Comparison of ENCODE assay signal across 7 mouse cellular contexts in the genomic region with DNA sequence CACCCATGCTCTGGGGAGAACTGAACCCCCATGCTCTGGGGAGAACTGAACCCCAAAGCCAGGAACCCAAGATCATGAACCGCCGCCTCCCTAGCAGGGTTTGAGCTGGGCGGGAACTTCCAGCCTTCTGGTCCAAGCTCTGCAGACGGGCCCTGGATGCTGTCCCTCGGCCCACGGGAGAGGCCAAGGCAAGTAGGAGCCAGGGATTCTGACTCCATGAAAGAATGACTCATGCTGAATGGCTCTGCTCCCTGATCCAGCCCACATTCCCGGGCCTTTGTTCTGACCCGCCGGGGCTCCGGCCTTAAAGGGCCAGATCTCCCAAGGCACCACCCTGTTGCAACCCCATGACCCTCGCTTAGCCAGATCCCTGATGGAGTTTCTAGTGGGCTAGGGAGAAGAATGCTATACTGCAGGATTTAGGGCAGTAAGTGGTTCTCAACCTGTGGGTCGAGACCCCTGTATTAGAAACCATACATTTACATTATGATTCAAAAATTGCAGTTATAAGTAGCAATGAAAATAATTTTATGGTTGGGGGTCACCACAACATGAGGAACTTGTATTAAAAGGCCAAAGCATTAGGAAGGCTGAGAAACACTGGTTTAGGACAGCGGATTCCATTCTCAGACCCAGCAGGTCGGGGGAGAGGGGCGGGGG.
A peak's percentile ranks its signal among the peaks of the same experiment; 100 is the strongest.
DNase-seq lines count a peak whose midpoint lies in the region; ATAC-seq and TF ChIP-seq lines count a peak whose summit lies in the region.

No protein-coding gene starts in this region.

- peaks cover 35% of the 10 kb centered on the region for H3K4me1 ChIP-seq in brown adipose tissue, adult 24 weeks (ENCODE audit: control insufficient read depth, insufficient read depth, insufficient read length, low read length)
- no peaks in the 10 kb centered on the region for H3K4me1 ChIP-seq in hindbrain, embryonic 16.5 days (ENCODE audit: control insufficient read depth, insufficient read depth, low read depth, low read length)
- 0 out of 2 replicates have a peak, but pooled peaks cover 3% of the 10 kb centered on the region for H3K4me1 ChIP-seq in midbrain, embryonic 16.5 days (ENCODE audit: control insufficient read depth, insufficient read depth, low read length)

- TF ChIP-seq CTCF in gastrocnemius, adult 2 months (IDR thresholded peaks at IDR 0.05): no peak

- 0 out of 2 replicates have a peak overlapping the region, but pooled peaks have one; percentile 0 for H3K4me2 ChIP-seq in hindbrain, embryonic 16.5 days (ENCODE audit: low read length)
- peak overlapping the region; percentile 26; the same call in 1 of the 2 replicates for H3K4me2 ChIP-seq in midbrain, embryonic 16.5 days (ENCODE audit: low read length)

- peak overlapping the region; percentile 29 for H3K4me3 ChIP-seq in brown adipose tissue, adult 24 weeks (ENCODE audit: insufficient read depth, low read depth, low read length)
- peak overlapping the region; percentile 55 for H3K4me3 ChIP-seq in gastrocnemius, adult 2 months
- H3K4me3 ChIP-seq in hindbrain, embryonic 16.5 days (ENCODE audit: low read length): no peak overlapping the region
- no peak overlapping the region for H3K4me3 ChIP-seq in midbrain, embryonic 16.5 days (ENCODE audit: low read depth, low read length)

- H3K27me3 ChIP-seq in hindbrain, embryonic 16.5 days (replicated peaks; ENCODE audit: control insufficient read depth, insufficient read depth, low read length): 0 out of 2 replicates have a peak, but pooled peaks cover 2% of the 10 kb centered on the region
- H3K27me3 ChIP-seq in midbrain, embryonic 16.5 days (ENCODE audit: control insufficient read depth, insufficient read depth, low read depth, low read length): peaks cover 4% of the 10 kb centered on the region; the same call in 1 of the 2 replicates

- peak; percentile 56; the same call in 1 of the 2 replicates for ATAC-seq in hindbrain, embryonic 16.5 days
- no peak for ATAC-seq in midbrain, embryonic 16.5 days

- H3K9ac ChIP-seq in hindbrain, embryonic 16.5 days (ENCODE audit: low read depth, low read length): no peak overlapping the region
- no peak overlapping the region for H3K9ac ChIP-seq in midbrain, embryonic 16.5 days (ENCODE audit: low read depth, low read length)

- intact Hi-C loops in gastrocnemius, adult 2 months (cut with DNase I): loop anchor here (2.0 kb wide), 1 partner anchor 82 kb away; no protein-coding TSS in a partner anchor
- intact Hi-C loops in left cerebral cortex, postnatal 36 days (cut with DNase I): loop anchor here (2.0 to 5.0 kb wide), 3 partner anchors 85 to 188 kb away; partner anchors contain the start of gene Wnk1

- peak overlapping the region; percentile 62 for H3K27ac ChIP-seq in brown adipose tissue, adult 24 weeks (replicated peaks; ENCODE audit: low read depth, low read length)
- peak overlapping the region; percentile 87 for H3K27ac ChIP-seq in gastrocnemius, adult 2 months
- no peak overlapping the region for H3K27ac ChIP-seq in hindbrain, embryonic 16.5 days (ENCODE audit: low read depth, low read length)
- H3K27ac ChIP-seq in midbrain, embryonic 16.5 days (ENCODE audit: low read length): no peak overlapping the region

- DNase-seq in NIH3T3 (ENCODE audit: low read depth): peak; percentile 94
- peak; percentile 92 for DNase-seq in gastrocnemius, adult 2 months
- DNase-seq in left cerebral cortex, postnatal 36 days (ENCODE audit: low spot score in 2 of 2): peak; percentile 23 to 24
- peak; percentile 61 for DNase-seq in yolk sac, embryonic 10.5 days (ENCODE audit: low spot score)

- H3K9me3 ChIP-seq in hindbrain, embryonic 16.5 days (ENCODE audit: control insufficient read depth, low read length): no peaks in the 10 kb centered on the region
- no peaks in the 10 kb centered on the region for H3K9me3 ChIP-seq in midbrain, embryonic 16.5 days (replicated peaks; ENCODE audit: control insufficient read depth, low read length, poor library complexity, severe bottlenecking)

- H3K36me3 ChIP-seq in hindbrain, embryonic 16.5 days (ENCODE audit: control insufficient read depth, insufficient read depth, low read length): no peaks in the 10 kb centered on the region
- H3K36me3 ChIP-seq in midbrain, embryonic 16.5 days (ENCODE audit: control insufficient read depth, insufficient read depth, low read length): no peaks in the 10 kb centered on the region

- WGBS in hindbrain, embryonic 16.5 days: 18% methylated on average over 14 of the region's 15 CpGs
- WGBS in midbrain, embryonic 16.5 days: 17% methylated on average over 14 of the region's 15 CpGs

Comparison
In these comparisons a context has a peak if more than half of its experiments do, and no peak if none do; other contexts are left out.
1. DNase-seq: peak in every context shown above with its lines; median percentile 94 in NIH3T3; 92 in gastrocnemius, adult 2 months; 61 in yolk sac, embryonic 10.5 days; 24 in left cerebral cortex, postnatal 36 days.
2. H3K27ac ChIP-seq: peak in brown adipose tissue, adult 24 weeks (single experiment) and gastrocnemius, adult 2 months (single experiment); none in hindbrain, embryonic 16.5 days (single experiment) and midbrain, embryonic 16.5 days (single experiment).
3. H3K4me3 ChIP-seq: peak in brown adipose tissue, adult 24 weeks (single experiment) and gastrocnemius, adult 2 months (single experiment); none in hindbrain, embryonic 16.5 days (single experiment) and midbrain, embryonic 16.5 days (single experiment).